Mouse (Mus musculus) lung, embryonic 16.5 days (tissue): ENCODE measurements at regions not wholly inside any gene's neighbourhood (a gene's known extent, or its start where the extent isn't known, plus 50 kb on each side); places are given as distances from the start of the nearest gene placed in this dataset.

ENCODE experiments used
- ATAC-seq: fragments of 200-750 bp; cut with Nextera tagmentation; 2 replicates; pipeline ENCODE4 v1.8.0; 2017; ENCODE audit warnings: low read depth, mild to moderate bottlenecking, moderate library complexity
- H3K27ac ChIP-seq: fragments of 300-500 bp; sonication (generic); 2 replicates; pipeline ENCODE4 v1.5.1; 2014; ENCODE audit warnings: mild to moderate bottlenecking, control low read depth, low read length
- H3K27me3 ChIP-seq: fragments of 300-500 bp; sonication (generic); 2 replicates; pipeline ENCODE4 v1.6.1; 2014; ENCODE audit warnings: low read depth, low read length, mixed read lengths; ENCODE audit not compliant: control insufficient read depth, insufficient read depth
- H3K36me3 ChIP-seq: fragments of 300-500 bp; sonication (generic); 2 replicates; pipeline ENCODE4 v1.6.1; 2014; ENCODE audit warnings: low read length; ENCODE audit not compliant: control insufficient read depth, insufficient read depth
- H3K4me1 ChIP-seq: fragments of 300-500 bp; sonication (generic); replicated peaks from 2 replicates; pipeline ENCODE4 v1.6.1; 2014; ENCODE audit warnings: low read length, mixed read lengths; ENCODE audit not compliant: control insufficient read depth, insufficient read depth
- H3K4me2 ChIP-seq: fragments of 300-500 bp; sonication (generic); 2 replicates; pipeline ENCODE4 v1.6.1; 2014; ENCODE audit warnings: low read depth, low read length, control low read depth
- H3K4me3 ChIP-seq: fragments of 300-500 bp; sonication (generic); 2 replicates; pipeline ENCODE4 v1.5.1; 2014; ENCODE audit warnings: mild to moderate bottlenecking, low read length, control low read depth
- H3K9ac ChIP-seq: fragments of 300-500 bp; sonication (generic); 2 replicates; pipeline ENCODE4 v1.6.1; 2014; ENCODE audit warnings: low read length, control low read depth
- H3K9me3 ChIP-seq: fragments of 300-500 bp; sonication (generic); 2 replicates; pipeline ENCODE4 v1.6.1; 2016; ENCODE audit warnings: low read length; ENCODE audit not compliant: control insufficient read depth
- WGBS: fragments of 180-500 bp; shearing (Covaris S2); extraction: QIAGEN DNeasy Blood & Tissue Kit; methylation state at CpG from one replicate; pipeline ENCODE4 v1.1.7; 2014; 5-methylcytosine and 5-hydroxymethylcytosine counted together

DNA sequence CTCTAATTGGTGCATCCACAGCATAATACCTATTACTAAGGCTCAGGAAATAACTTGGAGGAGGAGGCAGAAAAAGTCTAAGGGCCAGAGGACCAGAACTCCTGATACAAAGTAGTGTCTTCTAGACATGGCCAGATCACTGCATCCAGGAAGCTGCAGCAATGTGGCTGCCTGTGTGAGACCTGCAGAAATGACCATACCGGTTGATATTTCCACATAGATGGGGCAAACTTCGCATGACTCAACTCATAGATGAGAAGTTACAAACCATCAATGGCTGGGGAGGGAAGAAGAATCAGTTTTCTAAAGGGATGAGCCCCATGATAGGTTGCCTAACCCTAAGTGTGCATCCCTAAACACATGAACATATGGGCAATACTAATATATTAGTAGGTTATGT is 52.8 kb upstream of the Bcl6 start:
- WGBS = 84% methylated on average over 2 of the region's 2 CpGs
- Histone ChIP-seq H3K4me1 (no peaks in the 10 kb centered on the region), H3K9ac (no peak overlapping the region), H3K27me3 (no peaks in the 10 kb centered on the region), H3K36me3 (no peaks in the 10 kb centered on the region), H3K27ac (no peak overlapping the region), H3K4me3 (no peak overlapping the region), H3K9me3 (no peaks in the 10 kb centered on the region), H3K4me2 (no peak overlapping the region)
- no peak for ATAC-seq

DNA sequence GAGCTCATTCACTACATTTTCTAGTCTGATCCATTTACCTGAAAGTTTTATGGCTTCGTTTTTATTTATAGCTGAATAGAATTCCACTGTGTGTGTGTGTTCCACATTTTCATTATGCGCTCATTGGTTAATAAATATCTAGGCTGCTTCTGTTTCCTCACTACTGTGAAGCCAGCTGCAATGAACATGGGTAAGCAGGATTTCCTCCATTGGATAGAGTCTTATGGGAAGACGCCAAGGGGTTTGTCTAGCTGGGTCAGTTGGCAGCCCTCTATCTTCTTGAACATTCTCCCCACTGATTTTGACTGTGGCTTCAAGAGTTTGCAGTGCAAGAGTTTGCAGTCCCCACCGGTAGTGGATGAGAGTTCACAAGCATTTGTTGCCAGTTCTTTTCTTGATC is 51.1 kb upstream of the Bcl6 start:
- Histone ChIP-seq H3K9me3 (no peaks in the 10 kb centered on the region), H3K4me2 (no peak overlapping the region), H3K4me3 (no peak overlapping the region), H3K36me3 (no peaks in the 10 kb centered on the region), H3K27ac (no peak overlapping the region), H3K4me1 (no peaks in the 10 kb centered on the region), H3K9ac (no peak overlapping the region), H3K27me3 (no peaks in the 10 kb centered on the region)
- no peak for ATAC-seq
- 75% methylated on average over 4 of the region's 4 CpGs for WGBS
